Mouse (Mus musculus) T-helper 17 cell (primary cell): Measurements from ENCODE around the gene Ddx17.

Experiments used
- in situ Hi-C, 2 experiments: fragments of 300-600 bp; cut with MboI, MseI; formaldehyde crosslinking; loops; 1 replicate in 1 of 2; 2 replicates in 1 of 2; pipeline ENCODE4 v1.15.1; 2025; ENCODE audit warnings: high pct_unique_total_duplicates in 2 of 2

Ddx17 gene

GRCm38 (mm10) chr15:79519400-79520220, 26.9 kb downstream of the Ddx17 start:
- in situ Hi-C loops: no loop called here

DNA sequence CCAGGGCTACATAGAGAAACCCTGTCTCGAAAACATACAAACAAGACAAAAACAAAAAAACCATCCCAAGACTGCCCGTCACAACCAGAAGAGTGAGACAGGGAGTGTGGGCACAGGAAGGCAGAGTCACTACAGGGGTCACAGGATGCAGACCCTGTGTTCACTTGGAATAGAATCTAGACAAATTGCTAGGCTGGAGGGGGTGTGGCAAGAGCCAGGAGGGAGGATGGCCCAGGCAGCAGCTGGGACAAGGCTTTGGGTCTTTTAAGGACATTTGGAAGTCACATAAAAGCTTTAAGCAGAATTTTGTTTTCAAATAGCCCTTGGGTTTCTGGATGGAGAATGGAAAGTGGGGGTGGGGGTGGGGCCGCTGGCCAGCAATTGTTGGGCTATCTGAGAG, 28.0 kb downstream of the Ddx17 start:
- in situ Hi-C loops: no loop called here

DNA sequence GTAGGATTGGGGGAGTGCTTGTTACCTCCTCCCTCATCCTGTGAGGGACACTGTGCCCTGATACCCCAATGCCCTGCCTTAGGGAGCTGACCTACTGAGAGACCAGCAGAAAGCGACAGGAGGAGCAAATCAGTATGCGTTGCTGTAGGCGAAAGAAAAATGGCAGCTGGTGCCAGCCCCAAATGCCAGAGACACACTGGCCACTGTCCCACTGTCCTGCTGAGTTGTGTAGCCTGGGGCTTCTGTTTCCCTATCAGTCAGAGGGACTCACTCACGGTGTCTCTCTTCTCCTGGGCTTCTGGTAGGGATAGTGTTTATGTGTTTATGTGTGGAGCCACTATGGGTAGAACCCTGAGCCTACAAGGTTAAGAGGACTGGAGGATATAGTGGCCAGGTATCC, 28.8 kb downstream of the Ddx17 start:
- in situ Hi-C loops: no loop called here

DNA sequence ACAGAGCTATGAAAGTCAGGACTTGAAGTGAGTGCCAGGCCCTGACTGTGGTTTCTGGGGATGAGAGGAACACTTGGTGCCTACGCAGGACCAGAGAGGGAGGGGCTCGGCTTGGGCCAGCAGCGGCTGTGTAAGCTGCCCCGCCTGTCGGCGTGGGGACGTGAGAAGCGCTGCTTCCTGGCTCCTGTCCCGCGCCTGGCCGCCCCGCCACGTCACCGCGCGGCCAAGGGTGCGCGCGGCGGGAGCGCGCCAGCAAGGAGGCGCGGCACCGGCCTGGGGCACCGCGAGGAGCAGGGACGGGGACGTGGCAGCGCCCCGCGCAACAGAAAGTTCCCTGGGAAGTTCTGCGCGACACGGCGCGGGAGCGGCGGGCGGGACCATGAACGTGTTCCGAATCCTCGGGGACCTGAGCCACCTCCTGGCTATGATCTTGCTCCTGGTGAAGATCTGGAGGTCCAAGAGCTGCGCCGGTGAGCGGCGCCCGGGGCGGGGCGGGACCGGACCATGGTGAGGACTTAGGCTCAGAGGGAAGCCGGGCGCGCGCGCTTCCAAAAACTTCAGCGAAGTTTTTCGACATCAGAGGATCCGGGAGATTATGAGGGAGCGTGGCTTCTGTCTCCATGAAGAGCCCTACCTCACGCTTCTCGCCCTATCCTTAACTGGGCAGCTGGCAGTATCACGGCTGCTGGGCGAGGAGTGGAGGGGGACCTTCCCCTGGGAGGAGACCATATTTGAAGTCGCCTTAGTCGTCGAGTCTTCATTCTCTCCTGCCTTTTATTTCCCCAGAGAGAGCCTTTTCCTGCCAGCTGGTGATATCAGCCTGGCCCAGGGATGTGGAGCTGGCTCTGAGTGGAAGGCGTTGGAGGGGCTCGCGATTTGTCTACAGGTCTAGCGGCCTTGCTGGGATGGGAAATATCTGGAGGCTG, 30.1 kb downstream of the Ddx17 start, which contains the start of gene Kdelr3:
Gene Kdelr3, plus strand, starts transcription at position 241 of the 926 bp plus-strand sequence.
- in situ Hi-C loops: no loop called here

- in situ Hi-C loops: no loop called here
These were observed 32.6 kb downstream of the Ddx17 start for GRCm38 (mm10) chr15:79513940-79514339.

DNA sequence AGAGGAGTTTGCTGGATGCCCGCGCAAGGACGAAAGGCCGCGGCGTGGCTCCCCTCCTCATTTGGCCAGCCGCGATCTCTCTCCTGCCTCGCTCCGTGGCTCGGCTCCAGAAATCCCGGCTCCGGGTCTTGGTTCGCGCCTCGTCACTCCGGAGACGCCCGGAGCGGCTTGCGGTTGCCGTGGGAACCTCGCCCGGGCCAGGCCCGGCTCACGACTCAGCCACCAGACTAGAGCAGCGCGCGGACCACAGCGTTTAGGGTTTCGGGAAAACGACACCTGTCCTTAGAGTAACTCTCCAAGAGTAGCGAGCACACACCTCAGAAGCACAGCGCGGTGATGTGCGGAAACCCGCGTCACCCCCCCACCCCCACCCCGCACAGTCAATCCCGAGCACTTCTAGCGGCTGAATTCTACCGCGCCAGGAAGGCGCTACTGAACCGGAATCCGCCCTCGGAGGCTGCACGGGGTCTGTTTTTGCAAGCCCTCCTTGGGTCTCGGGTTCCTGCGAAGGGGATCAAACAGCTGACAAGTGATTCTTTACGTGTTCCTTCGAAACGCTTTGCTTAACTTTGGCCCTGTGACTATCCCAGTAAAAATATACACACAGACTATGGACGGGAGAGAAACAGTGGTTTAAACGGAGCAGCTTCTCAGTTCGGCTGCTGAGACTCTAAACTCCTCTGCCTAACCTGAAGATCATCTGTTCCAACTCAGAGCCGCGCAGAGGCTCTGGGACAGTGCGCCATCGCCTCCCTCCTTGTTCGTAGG, 34.8 kb downstream of the Ddx17 start:
- in situ Hi-C loops: no loop called here

GRCm38 (mm10) chr15:79510425-79510824, 36.1 kb downstream of the Ddx17 start:
- in situ Hi-C loops: no loop called here

DNA sequence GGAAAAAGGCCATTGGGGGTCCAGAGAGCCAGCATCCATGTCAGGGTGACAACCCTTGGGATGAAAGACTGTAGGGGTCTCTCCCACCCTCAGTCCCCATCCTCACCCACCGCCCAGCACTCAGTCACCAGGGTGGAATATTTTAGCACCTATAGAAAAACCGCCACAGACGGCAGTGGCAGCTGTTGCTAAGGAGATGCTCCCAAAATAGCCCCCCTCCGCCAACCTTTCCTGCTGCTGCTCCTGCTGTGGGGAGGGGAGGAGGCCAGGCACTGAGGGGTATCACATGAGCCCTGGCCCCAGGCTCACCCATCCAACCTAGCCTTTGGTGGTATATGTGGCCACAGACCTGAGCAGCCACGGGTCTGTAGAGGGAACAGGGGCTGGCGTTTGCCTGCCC, 36.5 kb downstream of the Ddx17 start:
- in situ Hi-C loops: no loop called here

- in situ Hi-C loops: no loop called here
These were observed 39.3 kb downstream of the Ddx17 start for GRCm38 (mm10) chr15:79507055-79507828.

GRCm38 (mm10) chr15:79506460-79506859, 40.1 kb downstream of the Ddx17 start:
- in situ Hi-C loops: no loop called here

DNA sequence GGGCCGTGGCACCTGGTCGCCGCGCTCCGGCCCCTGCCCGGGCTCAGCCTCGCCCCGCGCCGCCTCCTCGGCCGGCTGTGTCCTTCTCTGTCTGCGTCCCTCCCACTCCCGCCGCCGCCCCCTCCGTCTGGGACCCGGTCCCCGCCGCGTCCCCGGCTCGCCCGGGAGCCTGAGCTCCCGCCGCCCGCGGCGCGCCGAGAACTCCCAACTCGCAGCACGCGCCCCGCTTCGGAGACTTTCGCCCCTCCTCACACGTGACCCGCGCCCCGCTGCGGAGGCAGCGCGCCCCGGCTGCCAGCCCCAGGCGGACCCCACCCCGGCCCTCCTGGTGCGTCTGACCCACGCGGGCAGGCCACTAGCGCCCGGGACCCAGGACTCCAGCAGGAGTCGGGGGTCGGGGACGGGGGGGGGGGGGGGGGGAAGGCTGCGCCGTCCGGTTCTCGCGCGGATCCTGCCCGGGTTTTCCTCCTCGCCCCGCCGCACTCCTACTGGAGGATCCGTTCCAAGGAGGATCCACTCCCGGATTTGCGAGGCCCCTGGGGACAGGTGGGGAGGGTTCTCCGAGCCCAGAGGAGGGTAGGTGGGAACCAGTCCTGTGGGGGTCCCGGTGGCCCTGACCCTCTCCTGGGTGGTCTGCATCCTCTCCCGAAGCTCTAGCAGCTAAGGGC, 40.8 kb downstream of the Ddx17 start:
- in situ Hi-C loops: no loop called here

DNA sequence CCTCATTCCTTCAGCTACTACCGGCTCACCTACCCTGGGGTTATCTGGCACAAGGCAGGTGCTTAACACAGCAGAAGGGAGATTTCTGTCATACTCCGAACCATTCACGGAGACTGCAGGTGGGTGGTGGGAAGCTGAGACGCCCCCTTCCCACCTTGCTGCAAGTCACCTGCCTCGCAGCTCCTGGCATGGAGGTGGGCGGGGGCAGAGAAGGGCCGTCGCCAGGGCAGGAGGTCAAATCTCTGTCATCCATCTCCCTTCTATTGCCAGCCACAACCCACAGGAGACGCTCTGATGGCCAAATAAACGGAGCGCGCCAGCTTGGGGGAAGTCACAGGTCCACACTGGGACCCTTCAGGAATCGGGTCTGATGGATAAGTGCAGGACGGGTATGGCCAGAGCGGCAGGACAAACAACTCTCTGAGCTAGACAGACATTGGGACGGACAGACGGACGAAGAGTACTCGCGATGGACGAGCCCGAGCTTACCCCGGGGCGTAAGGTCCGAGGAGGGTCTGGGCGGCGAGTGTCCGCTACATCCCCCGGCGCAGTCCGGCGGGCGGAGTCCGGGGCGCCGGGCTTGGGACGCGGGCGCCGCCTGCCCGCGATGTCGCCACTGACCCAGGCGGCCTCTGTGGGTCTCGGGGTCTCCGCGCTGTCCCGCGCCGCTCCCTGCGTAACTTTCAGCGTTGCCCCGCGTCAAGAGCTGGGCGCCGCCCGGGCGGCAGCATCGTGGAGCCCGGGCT, 41.7 kb downstream of the Ddx17 start, which contains the start of gene Kcnj4:
Gene Kcnj4, minus strand, starts transcription at position 535 of the 746 bp plus-strand sequence.
- in situ Hi-C loops: no loop called here

DNA sequence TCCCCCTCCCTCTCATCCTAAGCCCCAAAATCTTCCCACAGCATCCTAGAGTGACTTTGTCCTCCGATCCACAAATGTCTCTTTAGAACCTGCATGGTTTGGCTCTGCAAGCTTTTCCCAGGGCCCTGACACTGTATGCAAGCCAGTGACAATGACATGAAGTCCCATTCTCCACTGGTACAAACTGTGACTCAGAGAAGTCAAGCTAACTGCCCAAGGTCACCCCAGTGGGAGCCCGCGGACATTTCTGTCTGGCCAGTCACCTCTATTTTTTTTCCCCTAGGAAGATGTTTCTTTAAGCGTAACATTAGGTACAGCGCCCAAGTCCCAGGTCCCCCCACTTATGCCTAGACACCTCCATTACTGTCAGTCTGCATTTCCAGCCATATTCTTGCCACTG, 43.1 kb downstream of the Ddx17 start:
- in situ Hi-C loops: no loop called here

DNA sequence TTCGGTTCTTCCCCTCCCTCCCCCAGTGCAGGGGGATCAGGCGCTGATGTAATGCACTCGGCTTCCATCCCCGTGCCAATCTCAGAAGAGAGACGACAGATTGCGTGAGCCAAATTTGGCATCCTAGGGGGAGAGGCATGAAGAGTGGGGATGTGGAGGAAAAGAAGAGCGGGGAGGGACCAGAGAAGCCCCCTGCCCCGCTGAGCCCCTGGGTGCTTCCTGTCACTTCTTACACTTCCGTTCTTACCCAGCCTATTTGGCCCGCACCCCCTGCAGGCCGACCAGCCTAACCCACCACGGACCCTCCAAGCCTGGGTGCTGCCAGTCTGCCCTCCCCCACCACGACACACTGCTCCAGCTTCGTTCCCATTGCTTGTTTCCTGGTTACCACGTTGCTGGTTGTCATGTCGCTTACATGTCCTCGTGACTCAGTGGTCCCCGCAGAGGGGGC, 43.6 kb downstream of the Ddx17 start:
- in situ Hi-C loops: no loop called here

DNA sequence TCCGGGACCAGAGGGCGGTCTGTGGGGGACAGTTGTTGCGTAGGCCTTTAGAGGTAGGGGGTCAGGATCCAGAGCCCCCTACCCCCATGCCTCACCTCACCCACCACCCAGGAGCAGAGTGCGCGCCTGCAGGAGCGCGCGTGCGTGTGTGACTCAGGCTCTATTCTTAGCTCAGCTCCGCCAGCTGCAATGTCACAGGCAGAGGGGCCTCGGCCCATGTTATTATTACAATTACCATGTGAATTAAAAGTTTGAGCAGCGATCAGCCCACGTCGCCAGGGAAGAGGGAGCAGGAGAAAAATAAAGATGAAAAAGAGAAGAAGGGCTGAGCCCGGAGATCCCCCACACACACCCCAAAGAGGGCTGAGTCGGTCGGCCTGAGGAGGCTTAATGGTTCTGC, 46.4 kb downstream of the Ddx17 start:
- in situ Hi-C loops: no loop called here

DNA sequence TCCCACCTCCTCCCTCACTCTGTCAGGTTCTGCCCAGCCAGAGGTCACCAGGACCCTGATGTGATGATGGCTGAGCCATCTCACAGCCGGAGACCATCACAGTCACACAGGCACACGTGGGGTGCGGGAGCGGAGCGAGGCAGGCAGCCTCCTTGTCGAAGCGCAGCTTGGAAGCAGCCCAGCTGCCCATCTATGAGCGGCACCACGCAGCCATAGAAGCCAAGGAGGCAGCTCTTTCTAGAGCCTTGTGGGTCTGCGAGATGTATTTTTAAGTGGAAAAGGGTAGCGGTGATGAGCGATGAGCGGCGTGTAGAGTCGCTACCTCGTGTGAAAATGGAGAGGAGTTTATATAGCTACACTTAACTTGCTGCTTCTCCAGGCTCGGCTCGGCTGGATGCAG, 53.0 kb downstream of the Ddx17 start:
- in situ Hi-C loops: loop anchor here in 1 of 2 experiments (5.0 to 25.0 kb wide), 2 partner anchors 796 to 1306 kb away; no protein-coding TSS in a partner anchor

DNA sequence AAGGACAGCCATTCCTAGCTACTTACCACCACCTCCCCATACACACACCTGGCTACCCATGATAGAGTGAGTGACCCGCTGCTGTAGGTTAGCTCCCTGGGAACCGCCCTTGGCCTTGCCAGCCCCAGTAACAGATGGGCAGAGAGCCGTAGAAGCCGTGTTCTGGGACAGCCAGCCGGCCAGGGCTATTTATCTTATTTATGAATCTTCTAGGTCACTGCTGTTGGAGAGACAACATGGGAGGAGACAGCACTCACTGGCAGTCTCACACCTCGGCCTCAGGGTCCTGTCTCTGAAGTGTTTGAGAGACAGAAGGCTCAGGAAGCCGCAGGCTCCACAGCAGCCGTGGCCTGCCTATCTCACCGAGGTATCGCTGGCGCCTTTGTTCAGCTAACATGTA, 57.1 kb downstream of the Ddx17 start:
- in situ Hi-C loops: loop anchor here in 1 of 2 experiments (25.0 kb wide), 1 partner anchor 1302 kb away; no protein-coding TSS in a partner anchor

DNA sequence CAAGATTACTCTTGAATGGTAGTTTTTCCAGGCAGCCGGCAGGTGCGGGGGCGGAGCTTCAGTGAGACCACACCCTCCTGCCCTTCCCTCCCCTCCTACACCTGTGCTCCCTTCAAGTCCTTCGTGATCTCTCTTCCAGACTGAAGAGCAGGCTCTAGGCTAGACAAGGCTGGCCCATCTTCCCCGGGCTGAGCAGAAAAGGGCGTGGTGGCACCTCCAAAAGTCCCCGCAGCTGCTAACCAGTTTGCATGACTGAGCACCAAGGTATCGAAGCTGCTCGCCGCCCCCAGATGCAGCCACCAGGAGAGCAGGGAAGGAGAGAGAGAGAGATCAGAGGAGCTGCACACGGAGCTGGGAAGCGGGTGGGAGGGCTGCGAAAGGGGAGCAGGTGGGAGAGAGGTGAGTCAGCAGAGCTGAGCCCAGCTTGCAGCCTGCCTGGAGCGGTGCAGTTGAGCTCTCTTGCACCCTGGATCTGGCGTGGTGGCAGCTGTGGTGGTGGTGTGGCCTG, 65.3 kb downstream of the Ddx17 start:
- in situ Hi-C loops: loop anchor here in 1 of 2 experiments (25.0 kb wide), 1 partner anchor 1294 kb away; no protein-coding TSS in a partner anchor
